Mouse (Mus musculus) forebrain, embryonic 11.5 days (tissue): Measurements from ENCODE around the gene Slc25a54. TPM values are rescaled to one million over a fixed set of nuclear protein-coding genes. Genes with fewer than 3 reads are reported as not detected.

Experiments used
- microRNA-seq: library from miRNA; unstranded; fragments of <30 nt; microRNA quantifications from one replicate; pipeline ENCODE4, GENCODE M21; 2016; ENCODE audit not compliant: insufficient number of aligned reads
- polyA plus RNA-seq: library from polyadenylated mRNA; unstranded; fragments of >200 nt; fragmentation: Nextera tagmentation; extraction: Ambion mirVana; gene quantifications from 2 replicates; pipeline ENCODE4 v1.2.1, GENCODE M21; 2014

The Slc25a54 gene
- polyA plus RNA-seq, 1 experiment from 2014 or later: not detected

Small RNA genes within 50 kb of the gene (microRNA-seq; reads per million reads assigned to microRNA genes)
- not detected for gene Gm44384

Other genes with a start within 250 kb of the Slc25a54 start
- gene Stxbp3, start 239.9 kb upstream of the Slc25a54 start, polyA plus RNA-seq: 22.5 and 24.8 TPM in 2 replicates
- not detected in 2 replicates for gene Fndc7, start 190.5 kb upstream of the Slc25a54 start, polyA plus RNA-seq
- 66.0 and 71.4 TPM in 2 replicates for gene Prpf38b, start 168.7 kb upstream of the Slc25a54 start, polyA plus RNA-seq
- gene Henmt1, start 140.6 kb upstream of the Slc25a54 start, polyA plus RNA-seq: 0.65 and 1.1 TPM in 2 replicates
- gene Gm9857, start 140.0 kb upstream of the Slc25a54 start, polyA plus RNA-seq: not detected in 2 replicates
- 10.1 and 10.7 TPM in 2 replicates for gene Fam102b, start 52.9 kb upstream of the Slc25a54 start, polyA plus RNA-seq
- 25.2 and 25.3 TPM in 2 replicates for gene Slc25a24, start 42.7 kb downstream of the Slc25a54 start, polyA plus RNA-seq